Mouse (Mus musculus) hindlimb bud, embryonic 11.5 days (tissue): ENCODE data around the gene Il2rb.

Experiments used
- DNase-seq: peaks from one replicate; pipeline ENCODE4 v3.0.0-alpha.2; 2012; ENCODE audit warnings: low read depth, low spot score; ENCODE audit errors: extremely low spot score

Gene Il2rb

DNA sequence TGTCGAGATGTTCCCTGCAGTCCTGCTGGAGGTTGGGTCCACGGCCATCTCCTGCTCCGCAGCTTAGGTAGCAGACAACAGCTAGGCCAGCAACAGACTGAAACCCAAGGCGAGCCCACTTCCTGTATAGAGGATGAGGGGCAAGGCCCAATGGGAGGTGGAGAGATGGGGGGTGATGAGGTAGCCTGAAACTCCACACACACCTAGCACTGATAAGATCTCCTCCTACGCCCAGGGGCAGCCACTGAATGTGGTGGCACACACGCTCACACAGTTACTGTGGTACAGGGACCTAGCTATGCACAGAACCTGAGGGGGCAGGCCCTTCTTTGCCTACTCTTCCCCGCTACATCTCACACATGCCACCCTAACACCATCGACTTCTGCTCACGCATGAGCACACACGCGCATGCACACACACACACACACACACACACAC is at the start of gene Il2rb:
Il2rb (minus strand) TSS at position 304 of the 439 bp plus-strand sequence.
- no peak for DNase-seq

DNA sequence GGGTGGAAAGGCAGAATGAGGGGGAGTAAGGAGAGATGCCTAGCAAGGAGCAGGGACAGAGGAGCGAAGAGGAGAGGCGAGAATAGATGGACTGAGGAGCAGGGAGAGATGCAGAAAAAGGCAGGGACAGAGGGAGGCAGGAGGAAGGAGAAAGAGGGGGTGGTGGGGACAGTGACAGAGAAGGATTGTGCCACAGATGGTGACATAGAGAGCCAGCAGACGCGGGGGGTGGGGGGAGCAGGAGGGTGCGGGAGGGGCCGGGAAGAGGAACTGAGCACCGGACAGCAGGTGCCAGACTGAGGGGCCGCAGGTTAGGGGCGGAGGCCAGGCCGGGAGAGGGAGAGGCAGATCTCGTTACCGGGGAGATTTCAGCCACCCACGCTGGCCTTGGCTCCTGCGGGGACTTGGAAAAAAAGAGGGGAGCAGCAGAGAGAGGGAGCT is 49.5 kb upstream of the Il2rb start, which contains the start of gene Sstr3:
Sstr3 (minus strand) TSS at position 125 of the 441 bp plus-strand sequence.
- no peak for DNase-seq

DNA sequence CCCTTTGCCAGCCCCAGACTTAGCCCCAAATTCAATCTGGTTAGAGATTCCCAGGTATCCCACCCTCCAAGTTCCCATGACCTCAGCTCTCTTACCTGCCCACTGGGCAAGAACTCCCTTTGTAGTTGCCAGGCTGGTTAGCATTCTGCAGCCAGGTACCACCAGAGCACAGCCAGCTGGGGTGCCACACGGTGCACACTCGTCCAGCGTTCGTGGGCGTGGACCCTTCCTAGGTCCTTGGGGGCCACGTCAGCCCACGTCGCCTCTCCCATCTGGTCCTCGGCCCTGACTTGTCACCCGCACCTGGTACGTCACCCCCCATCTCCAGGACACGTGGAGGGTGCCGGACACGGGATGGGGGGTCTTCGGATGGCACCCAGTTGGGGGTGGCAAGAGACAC is 49.0 kb upstream of the Il2rb start:
- DNase-seq: no peak

DNA sequence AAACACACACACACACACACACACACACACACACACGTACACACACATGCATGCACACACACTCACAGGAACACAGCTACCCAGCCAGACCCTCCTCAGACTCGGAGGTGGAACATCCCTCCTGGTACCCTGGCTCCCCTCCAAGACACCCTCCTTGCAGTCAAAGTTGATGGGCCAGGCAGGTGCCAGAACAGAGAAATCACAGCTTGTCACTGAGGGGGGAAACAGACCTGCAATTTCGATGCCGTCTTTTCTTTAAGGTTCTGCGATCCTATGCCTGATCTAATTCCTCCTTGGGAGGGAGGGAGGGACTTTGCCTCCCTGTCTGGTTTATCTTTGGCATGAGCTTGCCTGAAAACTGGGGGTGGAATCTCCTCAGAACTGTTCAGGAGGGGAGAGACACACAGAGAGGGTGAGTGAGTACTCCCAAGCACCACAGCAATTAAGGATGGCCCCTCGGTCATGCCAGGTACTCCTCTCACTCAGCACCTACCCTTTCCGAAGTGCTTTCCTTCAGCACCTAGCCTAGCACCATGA is 47.8 kb upstream of the Il2rb start:
- no peak for DNase-seq

DNA sequence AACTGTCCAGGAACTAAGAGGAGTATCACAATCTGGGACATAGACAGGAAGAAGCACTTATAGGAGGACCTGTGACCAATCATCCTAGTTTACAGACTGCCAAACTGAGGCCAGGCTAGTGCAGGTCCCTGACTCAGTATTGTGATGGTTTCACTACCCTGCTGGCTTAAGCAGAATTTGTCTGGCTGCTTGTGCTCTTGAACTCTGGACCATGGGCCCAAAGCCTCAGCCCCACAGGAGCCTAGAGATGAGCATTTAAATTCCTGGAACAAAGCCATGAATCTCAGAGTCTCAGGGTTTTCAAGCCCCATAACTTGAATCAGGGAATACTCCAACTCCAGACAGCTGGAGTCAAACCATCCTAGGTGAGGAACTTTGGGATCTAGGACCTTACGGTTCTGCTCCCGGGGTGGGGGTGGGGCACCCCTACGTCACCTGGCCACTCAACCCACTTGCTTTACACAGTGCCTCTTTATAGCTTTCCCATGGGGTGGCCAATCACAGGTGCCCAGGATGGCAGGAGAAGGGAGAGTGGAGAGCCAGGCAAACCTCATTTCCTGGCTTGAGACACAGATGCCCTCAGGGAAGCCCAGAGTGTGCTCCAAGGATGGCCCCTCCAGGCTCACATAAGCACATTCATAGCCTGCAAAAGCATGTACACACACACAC is 47.2 kb upstream of the Il2rb start:
- no peak for DNase-seq

DNA sequence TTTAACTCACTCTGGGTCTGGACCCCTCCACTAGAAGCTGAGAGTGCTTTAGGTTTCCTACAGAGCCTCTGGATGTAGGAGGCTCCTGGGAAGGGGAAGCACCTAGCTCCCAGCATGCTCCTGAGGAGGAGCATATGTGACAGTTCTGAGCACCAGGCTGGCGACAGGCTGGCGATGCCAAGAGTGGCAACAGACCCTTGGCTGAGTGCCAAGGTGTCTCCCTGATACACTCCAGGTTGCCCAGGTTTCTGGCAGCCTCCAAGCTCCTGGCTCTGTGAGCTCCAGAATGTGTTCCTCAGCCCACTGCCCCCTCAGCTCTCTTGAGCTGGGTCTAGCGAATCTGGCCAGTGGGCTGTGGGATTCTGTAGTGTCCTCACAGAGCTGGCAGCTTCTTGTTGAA is 46.5 kb upstream of the Il2rb start:
- DNase-seq: no peak

DNA sequence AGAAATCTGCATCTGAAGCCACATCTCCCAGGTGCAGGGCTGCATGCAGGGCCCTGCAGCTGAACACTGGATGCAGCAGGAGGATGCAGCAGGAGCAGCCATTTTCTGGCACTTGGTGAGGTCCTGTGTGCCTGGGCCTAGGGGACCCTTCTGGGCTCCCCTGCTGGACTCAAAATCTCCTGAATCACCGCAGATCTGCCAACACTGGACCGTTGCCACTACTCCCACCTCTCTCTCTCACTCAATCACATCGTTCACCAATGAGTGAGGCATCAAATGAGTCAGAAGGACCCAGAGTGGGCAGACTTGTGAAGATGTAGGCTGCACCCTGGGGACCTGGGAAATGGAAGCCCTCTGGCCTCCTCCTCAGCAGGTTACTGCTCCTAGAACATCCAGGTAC is 46.0 kb upstream of the Il2rb start:
- DNase-seq: no peak

DNA sequence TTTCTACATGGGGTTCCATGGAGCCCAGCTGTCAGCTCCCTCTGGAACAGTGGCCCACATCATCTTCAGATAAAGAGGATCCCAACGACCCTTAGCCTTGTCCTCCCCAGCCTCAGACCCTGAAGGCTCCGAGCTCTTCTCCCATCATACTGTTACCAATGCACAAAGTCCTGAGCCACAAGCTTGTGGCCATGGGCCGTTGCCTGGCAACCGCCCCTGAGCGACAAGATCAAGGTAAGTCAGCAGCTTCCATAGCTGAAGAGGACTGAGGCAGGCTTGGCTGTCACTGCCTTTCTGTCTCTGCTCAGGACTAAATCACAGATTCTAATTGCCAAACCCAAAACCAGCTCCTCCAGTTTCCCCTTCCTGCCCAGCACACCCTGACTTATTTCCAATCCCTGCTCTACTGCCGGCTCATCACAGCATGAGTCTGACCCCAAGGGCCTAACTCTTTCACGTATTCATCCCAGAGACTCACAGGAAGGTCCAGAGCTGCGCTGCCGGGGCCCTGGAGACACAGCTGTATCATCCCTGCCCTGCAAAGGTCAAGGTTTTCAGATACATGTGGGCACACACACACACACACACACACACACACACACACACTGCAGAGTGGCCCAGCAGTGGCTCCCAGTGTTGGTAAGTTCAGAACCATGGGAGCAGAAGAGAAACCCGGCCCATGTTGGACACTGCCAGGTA is 40.8 kb upstream of the Il2rb start:
- DNase-seq: no peak

DNA sequence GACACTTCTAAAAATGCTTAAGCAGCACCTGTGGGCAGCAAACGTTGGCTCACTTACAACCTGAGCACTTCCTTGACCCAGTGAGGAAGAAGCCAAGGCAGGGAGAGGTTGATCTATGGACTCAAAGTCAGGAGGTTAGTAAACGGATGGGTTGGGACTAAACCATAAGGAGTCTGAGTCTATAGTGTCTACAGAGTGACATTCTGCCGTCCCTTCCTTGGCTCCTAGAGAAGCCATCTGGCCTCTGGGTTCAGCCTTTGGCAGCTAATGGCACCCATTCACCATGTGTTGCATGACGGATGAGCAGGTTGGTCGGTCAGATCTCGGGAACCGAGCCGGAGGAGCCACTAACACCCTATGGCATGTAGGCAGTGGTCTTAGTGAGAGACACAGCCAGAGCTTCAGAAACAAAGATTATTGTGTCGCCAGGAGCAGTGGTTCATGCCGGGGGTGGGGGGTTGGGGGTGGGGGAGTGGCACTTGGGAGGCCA is 38.3 kb upstream of the Il2rb start:
- DNase-seq: no peak

DNA sequence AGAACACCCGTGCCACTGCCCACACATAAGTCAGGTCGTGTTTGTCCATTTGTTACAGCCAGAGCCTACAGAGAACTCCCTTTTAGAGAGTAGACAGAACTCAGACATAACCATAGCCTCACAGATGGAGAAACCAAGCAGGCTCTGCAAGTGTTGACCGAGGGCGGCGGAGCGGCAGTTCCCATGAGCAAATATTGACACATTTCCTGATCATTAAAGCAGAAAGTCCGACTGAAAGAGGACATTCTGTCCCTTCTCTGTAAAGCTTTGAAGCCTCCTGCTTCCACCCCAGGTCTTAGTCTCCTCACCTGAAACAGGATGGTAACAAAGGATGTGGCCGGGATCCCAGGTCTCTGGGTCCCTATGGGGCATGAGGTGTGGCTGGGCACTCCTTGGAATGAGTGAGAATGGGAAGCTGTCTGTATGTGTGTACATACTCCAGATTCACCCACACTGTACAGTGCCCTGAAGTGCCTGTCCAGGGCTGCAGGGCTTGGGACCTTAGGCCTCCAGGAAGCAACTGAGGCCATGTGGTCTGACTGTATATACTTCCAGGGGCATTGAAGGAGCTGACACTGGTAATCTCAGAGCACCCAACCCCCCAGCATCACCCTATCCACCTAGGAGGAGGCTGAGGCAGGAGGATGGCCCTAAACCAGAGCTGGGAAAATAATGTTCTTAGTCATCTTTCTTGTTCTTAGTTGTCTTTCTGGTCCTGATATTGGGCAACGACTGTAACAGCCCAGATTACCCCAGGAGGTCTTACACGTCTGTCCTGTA is 37.7 kb upstream of the Il2rb start:
- no peak for DNase-seq

DNA sequence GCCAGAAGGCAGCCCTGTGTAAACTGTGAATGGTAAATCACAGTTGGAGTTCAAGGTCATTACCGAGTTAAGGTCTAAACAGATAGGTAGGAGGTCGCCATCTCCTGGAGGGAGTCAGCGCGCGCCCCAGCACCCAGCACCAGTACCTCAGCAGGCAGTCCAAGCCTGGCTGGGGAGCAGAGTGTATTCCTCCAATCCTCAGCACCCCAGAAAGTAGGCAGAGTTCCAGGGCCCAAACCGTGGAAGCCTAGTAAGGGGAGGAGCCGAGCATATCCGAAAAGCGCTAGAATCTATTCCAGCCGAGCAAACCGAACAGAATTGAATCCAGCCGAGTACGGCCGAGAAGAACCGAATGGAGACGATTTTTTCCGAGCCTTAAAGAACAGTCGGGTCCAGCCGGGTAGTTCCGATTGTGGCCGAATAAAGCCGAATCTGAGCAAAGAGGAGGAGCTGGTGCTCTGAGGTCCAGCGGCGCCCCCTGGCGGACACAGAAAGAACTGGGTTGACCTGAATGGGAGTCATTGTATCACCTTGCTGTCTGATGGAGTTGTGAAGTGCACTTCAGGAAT is 36.9 kb upstream of the Il2rb start:
- DNase-seq: peak; percentile 98

DNA sequence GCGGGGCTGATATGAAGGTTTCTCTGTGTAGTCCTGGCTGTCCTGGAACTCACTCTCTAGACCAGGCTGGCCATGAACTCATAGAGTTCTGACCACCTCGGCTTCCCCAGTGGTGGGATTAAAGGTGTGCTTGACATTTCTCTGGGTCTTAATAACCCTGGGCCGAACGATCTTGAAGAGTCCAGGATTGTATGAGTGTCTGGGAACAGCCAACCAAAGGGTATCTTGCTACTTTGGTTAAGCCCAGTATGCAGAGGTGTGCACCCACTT is 36.3 kb upstream of the Il2rb start:
- DNase-seq: no peak

DNA sequence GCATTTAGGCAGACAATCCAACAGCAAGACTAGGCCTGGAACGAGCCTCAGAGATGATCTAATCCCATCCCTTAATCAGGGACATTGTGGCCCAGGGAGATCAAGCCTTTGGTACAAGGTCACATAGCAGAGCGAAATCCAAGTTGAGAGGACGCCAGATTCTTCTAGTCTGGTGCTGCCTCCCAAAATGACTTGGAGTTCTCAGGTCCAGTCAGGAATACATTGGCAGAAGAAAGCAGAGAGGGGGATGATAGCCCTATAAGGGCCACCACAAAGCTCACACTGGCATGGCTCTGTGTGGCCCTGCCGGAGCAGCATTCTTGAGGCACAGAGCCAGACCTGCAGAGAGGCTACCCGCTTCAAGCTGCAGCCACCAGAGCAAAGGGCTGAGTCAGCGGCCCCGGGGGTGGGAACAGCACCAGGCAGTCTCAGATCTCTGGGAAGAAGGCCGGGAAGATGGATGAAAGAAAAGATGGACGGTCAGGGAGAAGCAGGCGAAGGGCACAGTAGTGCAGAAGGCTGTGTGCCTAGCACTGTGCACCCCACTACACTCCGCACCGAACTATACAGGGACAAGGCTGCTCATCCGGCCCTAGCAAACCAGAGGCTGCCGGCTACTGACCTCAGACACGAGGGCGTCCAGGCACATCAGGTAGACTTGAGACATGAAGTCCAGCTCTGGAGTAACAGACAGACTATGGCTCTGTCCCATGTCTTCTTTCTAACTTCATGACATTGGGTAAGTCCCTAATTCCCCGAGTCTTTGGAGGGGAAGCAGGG is 35.8 kb upstream of the Il2rb start, which contains the start of gene C1qtnf6:
C1qtnf6 (minus strand) TSS at position 746 of the 780 bp plus-strand sequence.
- DNase-seq: no peak

DNA sequence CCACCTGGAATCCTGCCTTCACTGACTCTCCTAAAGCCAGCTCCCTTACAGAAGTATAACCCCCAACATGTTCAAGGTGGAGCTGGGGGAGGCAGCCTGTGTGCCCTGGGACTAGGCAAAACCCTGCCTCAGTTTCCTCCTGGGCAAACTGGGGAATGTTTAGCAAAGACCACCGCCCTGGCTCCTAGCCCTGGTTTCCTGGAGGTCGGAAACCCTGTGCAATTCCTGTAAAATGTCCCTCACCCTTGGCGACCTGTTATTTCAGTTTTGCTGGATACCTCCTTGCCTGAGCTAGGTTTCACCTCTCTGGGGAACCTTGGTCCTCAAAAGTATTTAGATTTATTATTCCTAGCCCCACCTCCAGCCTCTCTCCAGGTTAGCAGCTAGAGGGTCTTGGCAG is 35.1 kb upstream of the Il2rb start:
- no peak for DNase-seq

DNA sequence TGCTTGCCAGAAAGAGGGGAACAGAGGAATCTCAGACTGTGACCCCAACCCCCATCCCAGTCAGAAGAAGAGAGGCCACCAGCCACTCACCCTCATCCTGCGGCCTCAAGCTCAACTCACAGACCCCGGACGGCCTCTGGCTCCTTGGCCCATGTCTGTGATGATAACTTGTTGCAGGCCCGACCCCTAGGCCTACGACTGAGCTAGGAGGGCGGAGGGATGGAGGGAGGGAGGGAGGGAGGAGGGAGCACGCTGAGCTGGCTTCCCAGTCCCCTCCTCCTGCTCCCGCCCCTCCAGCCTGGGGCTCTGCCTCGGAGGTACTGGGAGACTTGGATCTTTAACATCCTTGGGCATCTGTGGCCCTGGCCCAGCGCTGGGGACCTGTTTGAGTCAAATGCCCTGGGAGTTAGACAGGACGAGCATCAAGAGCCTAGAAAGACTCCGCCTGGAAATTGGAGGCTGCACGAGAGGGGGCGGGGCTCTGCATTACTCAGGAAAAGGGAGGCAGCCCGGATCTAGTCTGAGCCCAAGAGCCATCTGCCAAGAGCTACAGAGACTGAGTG is 34.4 kb upstream of the Il2rb start:
- no peak for DNase-seq

DNA sequence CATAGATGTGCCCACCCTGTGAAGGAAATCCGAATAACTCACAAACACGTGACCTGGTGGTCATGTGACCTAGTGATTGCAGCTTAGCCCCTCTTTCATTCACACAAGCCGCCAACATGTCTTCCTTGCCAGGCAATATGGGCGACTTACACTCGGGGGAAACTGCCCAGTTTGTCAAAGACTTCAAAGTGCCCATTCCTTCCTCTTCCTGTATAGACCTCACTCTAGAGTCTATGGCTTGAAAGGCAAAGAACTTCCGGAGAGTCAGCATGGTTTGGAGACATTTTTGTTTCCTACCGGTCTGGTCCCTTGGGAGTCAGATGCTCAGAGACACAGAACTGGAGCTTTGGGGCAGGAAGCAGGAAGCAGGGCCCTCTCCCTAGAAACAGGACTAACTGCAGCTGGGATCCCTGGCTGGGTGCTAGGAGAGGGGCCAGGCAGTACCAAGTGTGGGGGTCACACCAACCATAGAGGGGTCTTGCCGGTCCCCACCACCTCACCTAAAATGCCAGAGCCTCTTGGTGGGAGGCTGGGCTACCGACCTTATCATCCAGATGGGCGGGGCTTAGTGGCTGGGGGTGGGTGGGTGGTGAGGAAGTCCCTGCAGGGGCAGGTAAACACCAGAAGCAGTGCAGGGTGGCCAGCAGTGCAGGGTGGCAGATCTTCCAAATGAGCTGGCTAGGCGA is 33.8 kb upstream of the Il2rb start:
- DNase-seq: no peak

DNA sequence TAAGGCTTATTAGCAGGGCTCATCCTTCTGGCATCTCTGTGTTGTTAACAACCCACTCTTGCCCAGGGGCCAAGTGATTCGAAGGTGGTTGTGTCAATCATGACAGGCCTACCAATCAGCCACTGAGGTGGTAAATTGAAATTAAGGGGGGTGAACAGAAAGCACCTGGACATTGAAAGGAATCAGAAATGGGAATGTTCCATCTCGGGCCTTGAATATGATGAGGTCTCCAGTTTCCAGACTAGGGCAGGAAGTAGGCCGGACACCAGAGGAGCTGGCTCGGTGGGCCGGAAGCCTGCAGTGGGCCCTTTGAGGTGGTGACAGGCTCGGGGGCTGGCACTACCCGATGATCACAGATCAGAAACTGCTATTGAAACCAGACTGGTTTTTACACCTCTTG is 32.9 kb upstream of the Il2rb start:
- DNase-seq: no peak

DNA sequence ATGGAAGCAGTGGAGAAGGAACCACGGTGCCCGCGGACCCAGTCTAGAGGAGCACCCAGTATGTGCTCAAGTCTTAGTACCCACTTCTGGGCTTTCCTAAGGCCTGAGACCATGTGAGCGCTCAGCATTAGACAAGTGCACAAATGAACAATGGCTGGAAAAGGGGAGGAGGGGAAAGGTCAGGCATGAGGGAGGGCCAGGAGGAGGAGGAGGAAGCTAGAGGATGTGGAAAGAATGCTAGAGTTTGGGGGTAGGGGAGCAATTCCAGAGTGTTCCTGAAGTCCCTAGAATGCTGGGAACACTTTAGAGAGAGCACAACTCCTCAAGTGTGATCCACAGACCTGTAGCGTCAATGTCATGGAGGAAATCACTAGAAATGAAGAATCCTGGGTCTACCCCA is 29.1 kb upstream of the Il2rb start:
- DNase-seq: no peak

DNA sequence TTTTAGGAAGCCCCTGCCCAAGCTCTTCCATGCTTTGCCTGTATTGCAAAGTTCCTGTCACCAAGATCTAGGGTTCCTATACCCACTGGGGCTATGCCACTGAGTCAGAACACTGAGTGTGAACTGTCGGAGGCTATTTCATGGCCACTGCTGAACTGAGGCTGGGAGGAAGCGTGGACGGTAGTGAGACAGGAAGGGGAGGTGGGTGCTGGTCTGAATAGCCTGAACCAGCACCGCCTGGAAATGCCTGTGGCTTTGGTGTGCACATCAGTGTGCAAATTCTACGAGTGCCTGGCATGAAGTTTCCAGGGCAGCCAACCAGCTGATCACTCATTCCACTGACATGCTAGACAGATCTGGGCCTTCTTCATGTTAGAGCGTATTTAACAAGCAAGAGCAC is 26.8 kb upstream of the Il2rb start:
- no peak for DNase-seq

DNA sequence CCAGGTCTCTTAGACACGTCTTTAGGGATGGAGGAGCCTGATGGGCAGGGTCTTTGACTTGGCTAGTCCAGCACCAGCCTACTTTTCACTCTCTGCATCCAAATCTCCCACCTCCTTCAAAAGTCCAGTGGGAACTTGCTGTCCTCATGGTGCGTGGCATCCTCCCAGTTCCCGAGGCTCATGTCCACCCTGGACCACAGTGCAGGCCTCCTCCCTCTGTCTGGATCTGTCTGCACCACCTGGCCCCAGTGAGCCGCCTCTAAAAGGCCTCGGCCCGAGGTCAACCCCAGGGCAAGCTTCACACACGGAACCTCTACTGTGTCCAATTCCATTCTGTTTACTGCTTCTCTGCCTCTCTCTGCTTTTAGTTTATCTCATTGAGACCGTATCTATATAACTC is 26.3 kb upstream of the Il2rb start:
- no peak for DNase-seq
